Mouse (Mus musculus) megakaryocyte, embryonic 14.5 days (primary cell): ENCODE measurements at regions not wholly inside any gene's neighbourhood (a gene's known extent, or its start where the extent isn't known, plus 50 kb on each side); places are given as distances from the start of the nearest gene placed in this dataset.

Experiments used
- H3K27me3 ChIP-seq: replicated peaks from 2 replicates; pipeline ENCODE3; 2012; ENCODE audit warnings: inconsistent platforms
- H3K36me3 ChIP-seq: replicated peaks from 2 replicates; pipeline ENCODE3; 2012; ENCODE audit warnings: low read length, inconsistent platforms, mixed read lengths
- H3K4me1 ChIP-seq: 2 replicates; pipeline ENCODE4 v1.6.1; 2012; ENCODE audit warnings: inconsistent platforms
- H3K4me3 ChIP-seq: replicated peaks from 2 replicates; pipeline ENCODE3; 2012; ENCODE audit warnings: moderate library complexity, mild to moderate bottlenecking, inconsistent platforms
- H3K9me3 ChIP-seq: 2 replicates; pipeline ENCODE4 v1.6.1; 2012; ENCODE audit warnings: inconsistent platforms
- FLI1 ChIP-seq: IDR thresholded peaks from 2 replicates; pipeline ENCODE4 v1.6.1; 2012; ENCODE audit warnings: low read length, inconsistent platforms, mixed read lengths
- GATA1 ChIP-seq: IDR thresholded peaks from 3 replicates; pipeline ENCODE4 v1.6.1; 2012; ENCODE audit warnings: mixed read lengths, low read length, inconsistent platforms, borderline replicate concordance

DNA sequence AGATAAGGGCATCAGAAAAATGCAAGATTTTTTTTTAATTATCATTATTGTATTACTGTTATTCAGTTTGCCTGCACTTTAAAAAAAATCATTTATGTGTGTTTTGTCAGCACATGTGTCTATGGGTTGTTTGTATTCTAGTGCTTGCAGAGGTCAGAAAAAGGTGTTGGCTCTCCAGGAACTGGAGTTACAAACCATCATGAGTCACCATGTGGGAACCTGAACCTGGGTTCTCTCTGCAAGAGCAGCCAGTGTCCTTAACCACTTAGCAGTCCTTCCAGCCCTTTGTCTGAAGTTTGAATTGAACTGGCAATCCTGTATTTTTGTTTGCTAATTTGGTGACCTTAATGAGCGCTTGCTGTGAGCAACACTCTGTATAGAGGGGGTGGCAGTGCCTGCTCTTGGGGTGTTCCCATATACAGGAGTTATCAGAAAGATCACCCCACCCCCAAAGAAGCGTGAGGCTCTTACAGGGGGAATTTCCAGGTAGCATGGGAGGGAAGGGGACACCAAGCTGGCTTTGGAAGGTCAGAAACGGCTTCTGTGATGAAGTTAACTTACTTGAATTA, 162.8 kb upstream of the Haao start:
- Histone ChIP-seq H3K36me3 (no peaks in the 10 kb centered on the region), H3K4me1 (peaks cover 35% of the 10 kb centered on the region), H3K27me3 (peaks cover 57% of the 10 kb centered on the region), H3K9me3 (peaks cover 6% of the 10 kb centered on the region; the same call in 1 of the 2 replicates), H3K4me3 (no peak overlapping the region)
- no peak for TF ChIP-seq FLI1
- TF ChIP-seq GATA1, result no peak

DNA sequence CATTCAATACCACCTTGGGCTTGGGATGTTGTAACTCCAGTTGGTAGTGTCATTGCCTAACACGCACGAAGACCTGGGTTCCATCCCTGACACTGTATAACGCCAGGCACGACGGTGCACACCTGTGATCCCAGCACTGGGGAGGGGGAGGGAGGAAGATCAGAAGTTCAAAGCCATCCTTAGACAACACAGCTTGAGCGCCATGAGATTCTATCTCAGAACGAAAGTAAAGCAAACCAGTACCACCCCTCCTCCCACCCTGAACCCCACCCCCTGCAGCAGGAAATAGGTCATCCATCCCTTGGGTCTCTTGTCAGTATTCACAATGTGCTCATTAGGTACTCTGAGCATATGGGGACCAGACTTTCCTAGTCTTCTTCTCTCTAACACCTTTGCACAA, 162.2 kb upstream of the Haao start:
- Histone ChIP-seq H3K36me3 (no peaks in the 10 kb centered on the region), H3K4me3 (no peak overlapping the region), H3K4me1 (peaks cover 41% of the 10 kb centered on the region), H3K9me3 (peaks cover 6% of the 10 kb centered on the region; the same call in 1 of the 2 replicates), H3K27me3 (peaks cover 54% of the 10 kb centered on the region)
- no peak for TF ChIP-seq GATA1
- no peak for TF ChIP-seq FLI1

DNA sequence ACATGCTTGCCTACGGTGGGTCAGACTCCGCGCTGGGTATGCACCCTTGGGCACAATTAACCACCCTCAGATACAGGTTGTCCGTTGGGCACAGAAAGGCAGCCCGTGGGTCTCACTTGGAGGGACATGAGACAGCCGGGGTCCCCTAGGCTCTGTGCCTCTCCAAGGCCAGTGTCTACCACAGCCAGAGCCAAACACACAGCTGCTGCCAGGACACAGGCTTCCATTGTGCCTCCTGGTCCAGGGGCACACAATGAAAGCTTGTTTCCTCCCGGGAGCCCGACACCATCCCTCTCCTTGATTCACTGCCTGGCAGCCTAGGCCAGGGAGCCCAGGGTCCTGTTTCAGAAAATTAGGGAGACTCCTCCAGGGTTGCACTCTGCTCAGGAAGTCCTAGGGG, 161.4 kb upstream of the Haao start:
- H3K4me3 ChIP-seq, result no peak overlapping the region
- H3K36me3 ChIP-seq, result no peaks in the 10 kb centered on the region
- H3K27me3 ChIP-seq, result peaks cover 50% of the 10 kb centered on the region
- no peak for TF ChIP-seq GATA1
- no peak for TF ChIP-seq FLI1
- peaks cover 6% of the 10 kb centered on the region; the same call in 1 of the 2 replicates for H3K9me3 ChIP-seq
- H3K4me1 ChIP-seq, result peaks cover 48% of the 10 kb centered on the region

GRCm38 (mm10) chr17:84008682-84009052, 160.9 kb upstream of the Haao start:
- H3K27me3 ChIP-seq, result peaks cover 44% of the 10 kb centered on the region
- H3K9me3 ChIP-seq, result peaks cover 6% of the 10 kb centered on the region; the same call in 1 of the 2 replicates
- no peaks in the 10 kb centered on the region for H3K36me3 ChIP-seq
- H3K4me1 ChIP-seq, result peaks cover 54% of the 10 kb centered on the region
- no peak overlapping the region for H3K4me3 ChIP-seq
- TF ChIP-seq GATA1, result no peak

GRCm38 (mm10) chr17:84008035-84008681, 160.4 kb upstream of the Haao start:
- H3K36me3 ChIP-seq, result no peaks in the 10 kb centered on the region
- H3K27me3 ChIP-seq, result peaks cover 39% of the 10 kb centered on the region
- H3K4me1 ChIP-seq, result peaks cover 59% of the 10 kb centered on the region
- TF ChIP-seq FLI1 (no peak), GATA1 (no peak)
- H3K4me3 ChIP-seq, result no peak overlapping the region
- H3K9me3 ChIP-seq, result peaks cover 6% of the 10 kb centered on the region; the same call in 1 of the 2 replicates

- TF ChIP-seq FLI1 (no peak), GATA1 (no peak)
- H3K27me3 ChIP-seq, result peaks cover 39% of the 10 kb centered on the region
- H3K36me3 ChIP-seq, result no peaks in the 10 kb centered on the region
- H3K4me3 ChIP-seq, result no peak overlapping the region
- H3K9me3 ChIP-seq, result peaks cover 6% of the 10 kb centered on the region; the same call in 1 of the 2 replicates
- H3K4me1 ChIP-seq, result peaks cover 73% of the 10 kb centered on the region
These were observed 159.0 kb upstream of the Haao start for GRCm38 (mm10) chr17:84006748-84007147.

- Histone ChIP-seq H3K9me3 (peaks cover 6% of the 10 kb centered on the region; the same call in 1 of the 2 replicates), H3K4me1 (peaks cover 73% of the 10 kb centered on the region), H3K4me3 (peak overlapping the region; percentile 83), H3K36me3 (no peaks in the 10 kb centered on the region), H3K27me3 (peaks cover 50% of the 10 kb centered on the region)
- TF ChIP-seq FLI1 (no peak), GATA1 (no peak)
These were observed 156.5 kb upstream of the Haao start for GRCm38 (mm10) chr17:84004237-84004636.

- Histone ChIP-seq H3K9me3 (peaks cover 6% of the 10 kb centered on the region; the same call in 1 of the 2 replicates), H3K4me3 (peak overlapping the region; percentile 83), H3K27me3 (peaks cover 52% of the 10 kb centered on the region), H3K4me1 (peaks cover 67% of the 10 kb centered on the region), H3K36me3 (no peaks in the 10 kb centered on the region)
- TF ChIP-seq GATA1, result no peak
- no peak for TF ChIP-seq FLI1
These were observed 155.9 kb upstream of the Haao start for GRCm38 (mm10) chr17:84003489-84004234.

DNA sequence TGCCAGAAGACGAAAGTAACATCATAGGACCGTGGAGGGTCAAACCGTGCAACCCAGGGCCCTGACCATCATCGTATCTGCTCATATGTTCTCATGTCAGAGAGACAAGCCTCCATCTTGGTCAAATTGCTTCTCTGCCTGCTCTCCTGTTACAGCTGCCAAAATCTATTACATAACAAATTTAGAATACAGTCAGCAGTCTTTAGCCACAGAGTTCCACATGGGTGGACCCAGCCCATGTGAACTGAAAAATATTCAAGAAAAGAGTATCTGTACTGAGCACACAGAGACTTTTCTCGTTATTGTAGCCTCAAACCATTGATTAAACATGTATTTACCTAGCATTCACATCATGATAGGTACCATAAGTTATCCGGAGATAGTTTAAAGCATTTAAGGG, 155.2 kb upstream of the Haao start:
- no peak overlapping the region for H3K4me3 ChIP-seq
- H3K4me1 ChIP-seq, result peaks cover 68% of the 10 kb centered on the region
- H3K27me3 ChIP-seq, result peaks cover 57% of the 10 kb centered on the region
- TF ChIP-seq GATA1 (no peak), FLI1 (no peak)
- peaks cover 6% of the 10 kb centered on the region; the same call in 1 of the 2 replicates for H3K9me3 ChIP-seq
- no peaks in the 10 kb centered on the region for H3K36me3 ChIP-seq

- H3K4me1 ChIP-seq, result peaks cover 74% of the 10 kb centered on the region
- no peak for TF ChIP-seq FLI1
- no peak for TF ChIP-seq GATA1
These were observed 154.6 kb upstream of the Haao start for GRCm38 (mm10) chr17:84002327-84002726.

More at GRCm38 (mm10) chr17:84002327-84002726, 154.6 kb upstream of the Haao start:
- H3K27me3 ChIP-seq, result peaks cover 60% of the 10 kb centered on the region
- no peak overlapping the region for H3K4me3 ChIP-seq
- H3K36me3 ChIP-seq, result no peaks in the 10 kb centered on the region
- peaks cover 6% of the 10 kb centered on the region; the same call in 1 of the 2 replicates for H3K9me3 ChIP-seq
